Mouse (Mus musculus): ENCODE data around the gene Cym. TPM values are rescaled to one million over a fixed set of nuclear protein-coding genes. Genes with fewer than 3 reads are reported as not detected.

Gene Cym
- polyA plus RNA-seq, 1 experiment from 2014 or later: 6.3 TPM

Other genes starting within 250 kb of the Cym start
- 0.71 and 2.5 TPM in 2 replicates for gene Kcna3, start 185.6 kb downstream of the Cym start, polyA plus RNA-seq (2015; fragmentation: Nextera tagmentation; extraction: Ambion mirVana)
- gene Kcna2, start 120.6 kb downstream of the Cym start, polyA plus RNA-seq (2015; fragmentation: Nextera tagmentation; extraction: Ambion mirVana): 0.05 and 0.13 TPM in 2 replicates
- not detected in 2 replicates for gene Kcna10, start 38.7 kb downstream of the Cym start, polyA plus RNA-seq (2015; fragmentation: Nextera tagmentation; extraction: Ambion mirVana)
- gene A630076J17Rik, start 8.9 kb upstream of the Cym start, polyA plus RNA-seq (2015; fragmentation: Nextera tagmentation; extraction: Ambion mirVana): 0.20 TPM in 2 replicates
- not detected in 2 replicates for gene Prok1, start 18.0 kb upstream of the Cym start, polyA plus RNA-seq (2015; fragmentation: Nextera tagmentation; extraction: Ambion mirVana)
- 153 and 158 TPM in 2 replicates for gene Lamtor5, start 57.1 kb upstream of the Cym start, polyA plus RNA-seq (2015; fragmentation: Nextera tagmentation; extraction: Ambion mirVana)
- 1.5 and 2.3 TPM in 2 replicates for gene Slc16a4, start 69.5 kb upstream of the Cym start, polyA plus RNA-seq (2015; fragmentation: Nextera tagmentation; extraction: Ambion mirVana)
- gene Rbm15, start 111.9 kb upstream of the Cym start, polyA plus RNA-seq (2015; fragmentation: Nextera tagmentation; extraction: Ambion mirVana): 10.6 and 10.9 TPM in 2 replicates
- gene Kcnc4, start 237.8 kb upstream of the Cym start, polyA plus RNA-seq (2015; fragmentation: Nextera tagmentation; extraction: Ambion mirVana): 0.08 and 0.14 TPM in 2 replicates

Data from heart, embryonic 15.5 days (tissue).